8 mouse cellular contexts compared by ENCODE assay signal in the genomic region with DNA sequence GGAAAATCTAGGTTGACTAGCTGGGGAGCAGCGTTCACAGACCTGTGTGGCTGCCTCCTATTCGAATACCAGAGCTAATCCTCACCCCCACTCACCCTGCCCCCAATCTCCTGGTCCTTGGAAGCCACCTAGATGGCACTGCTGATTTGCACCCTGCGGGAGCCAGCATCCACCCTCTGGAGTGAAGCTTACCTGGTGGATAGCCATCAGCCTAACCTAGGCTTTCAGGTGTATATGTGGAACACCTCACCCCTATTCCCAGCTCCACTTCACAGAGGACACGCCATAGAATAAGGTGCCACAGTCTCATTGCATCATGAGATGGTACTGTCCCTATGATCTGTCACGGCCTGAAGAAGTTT. TPM values are rescaled to one million over a fixed set of nuclear protein-coding genes. Genes with fewer than 3 reads are reported as not detected.
DNase-seq lines count a peak whose midpoint lies in the region; ATAC-seq lines count a peak whose summit lies in the region.

No protein-coding gene starts in this region.

- DNase-seq in kidney, postnatal 36 days: no peak
- no peak for DNase-seq in embryonic facial prominence, embryonic 14.5 days (ENCODE audit: low spot score)
- DNase-seq in embryo, embryonic 10.5 days (ENCODE audit: low spot score): no peak
- no peak for DNase-seq in ovary, postnatal 14 days (ENCODE audit: low spot score)
- DNase-seq in ovary, postnatal 10 days (ENCODE audit: low spot score): no peak

- H3K9ac ChIP-seq in kidney, embryonic 14.5 days (ENCODE audit: low read depth, low read length): no peak overlapping the region
- H3K9ac ChIP-seq in embryonic facial prominence, embryonic 14.5 days (ENCODE audit: low read depth, low read length): 0 out of 2 replicates have a peak overlapping the region, but pooled peaks have one; percentile 19
- no peak overlapping the region for H3K9ac ChIP-seq in intestine, embryonic 15.5 days
- peak overlapping the region; percentile 62 for H3K9ac ChIP-seq in midbrain, embryonic 16.5 days (ENCODE audit: low read depth, low read length)

- WGBS in kidney, embryonic 14.5 days: 34% methylated on average over 5 of the region's 5 CpGs
- 24% methylated on average over 5 of the region's 5 CpGs for WGBS in embryonic facial prominence, embryonic 14.5 days
- WGBS in intestine, embryonic 15.5 days: 24% methylated on average over 5 of the region's 5 CpGs
- WGBS in midbrain, embryonic 16.5 days: 30% methylated on average over 5 of the region's 5 CpGs

- H3K4me2 ChIP-seq in kidney, embryonic 14.5 days (replicated peaks; ENCODE audit: low read depth, low read length): peak overlapping the region; percentile 31
- H3K4me2 ChIP-seq in embryonic facial prominence, embryonic 14.5 days (ENCODE audit: low read depth, low read length): peak overlapping the region; percentile 47
- H3K4me2 ChIP-seq in intestine, embryonic 15.5 days (replicated peaks): peak overlapping the region; percentile 53
- peak overlapping the region; percentile 63 for H3K4me2 ChIP-seq in midbrain, embryonic 16.5 days (ENCODE audit: low read length)

- H3K9me3 ChIP-seq in kidney, embryonic 14.5 days (ENCODE audit: control insufficient read depth, low read length): no peaks in the 10 kb centered on the region
- no peaks in the 10 kb centered on the region for H3K9me3 ChIP-seq in embryonic facial prominence, embryonic 14.5 days (ENCODE audit: control insufficient read depth, low read length)
- no peaks in the 10 kb centered on the region for H3K9me3 ChIP-seq in intestine, embryonic 15.5 days
- no peaks in the 10 kb centered on the region for H3K9me3 ChIP-seq in midbrain, embryonic 16.5 days (replicated peaks; ENCODE audit: control insufficient read depth, low read length, poor library complexity, severe bottlenecking)

- H3K4me3 ChIP-seq in kidney, embryonic 14.5 days (ENCODE audit: low read length): no peak overlapping the region
- H3K4me3 ChIP-seq in embryonic facial prominence, embryonic 14.5 days (ENCODE audit: low read depth, low read length): 0 out of 2 replicates have a peak overlapping the region, but pooled peaks have one; percentile 15
- no peak overlapping the region for H3K4me3 ChIP-seq in intestine, embryonic 15.5 days (replicated peaks)
- peak overlapping the region; percentile 27 for H3K4me3 ChIP-seq in midbrain, embryonic 16.5 days (ENCODE audit: low read depth, low read length)

- no peak overlapping the region for H3K27ac ChIP-seq in kidney, embryonic 14.5 days (ENCODE audit: low read depth, low read length)
- H3K27ac ChIP-seq in embryonic facial prominence, embryonic 14.5 days (replicated peaks; ENCODE audit: low read depth, low read length): no peak overlapping the region
- H3K27ac ChIP-seq in intestine, embryonic 15.5 days: no peak overlapping the region
- H3K27ac ChIP-seq in midbrain, embryonic 16.5 days (ENCODE audit: low read length): no peak overlapping the region

- no peaks in the 10 kb centered on the region for H3K36me3 ChIP-seq in kidney, embryonic 14.5 days (ENCODE audit: control insufficient read depth, insufficient read depth, low read length)
- H3K36me3 ChIP-seq in embryonic facial prominence, embryonic 14.5 days (ENCODE audit: control insufficient read depth, insufficient read depth, low read length): no peaks in the 10 kb centered on the region
- no peaks in the 10 kb centered on the region for H3K36me3 ChIP-seq in intestine, embryonic 15.5 days
- H3K36me3 ChIP-seq in midbrain, embryonic 16.5 days (ENCODE audit: control insufficient read depth, insufficient read depth, low read length): no peaks in the 10 kb centered on the region

- ATAC-seq in kidney, embryonic 14.5 days (ENCODE audit: low FRiP score, low TSS enrichment): peak; percentile 65
- ATAC-seq in embryonic facial prominence, embryonic 14.5 days (ENCODE audit: low read depth): peak; percentile 69
- ATAC-seq in intestine, embryonic 15.5 days: peak; percentile 70
- ATAC-seq in midbrain, embryonic 16.5 days: peak; percentile 65

- H3K27me3 ChIP-seq in kidney, embryonic 14.5 days (ENCODE audit: control insufficient read depth, insufficient read depth, low read length): peaks cover 3% of the 10 kb centered on the region; the same call in 1 of the 2 replicates
- no peaks in the 10 kb centered on the region for H3K27me3 ChIP-seq in embryonic facial prominence, embryonic 14.5 days (replicated peaks; ENCODE audit: control insufficient read depth, insufficient read depth, low read length)
- 0 out of 2 replicates have a peak, but pooled peaks cover 3% of the 10 kb centered on the region for H3K27me3 ChIP-seq in intestine, embryonic 15.5 days (replicated peaks)
- no peaks in the 10 kb centered on the region for H3K27me3 ChIP-seq in midbrain, embryonic 16.5 days (ENCODE audit: control insufficient read depth, insufficient read depth, low read depth, low read length)

- no peaks in the 10 kb centered on the region for H3K4me1 ChIP-seq in kidney, embryonic 14.5 days (ENCODE audit: control insufficient read depth, insufficient read depth, low read length)
- no peaks in the 10 kb centered on the region for H3K4me1 ChIP-seq in embryonic facial prominence, embryonic 14.5 days (ENCODE audit: control insufficient read depth, insufficient read depth, low read length)
- H3K4me1 ChIP-seq in intestine, embryonic 15.5 days (replicated peaks): 0 out of 2 replicates have a peak, but pooled peaks cover 3% of the 10 kb centered on the region
- H3K4me1 ChIP-seq in midbrain, embryonic 16.5 days (ENCODE audit: control insufficient read depth, insufficient read depth, low read length): peaks cover 4% of the 10 kb centered on the region; the same call in 1 of the 2 replicates

RNA-seq across cellular contexts. Expression of a gene that starts 41.2 kb away (rescaled TPM):
- 289 and 319 TPM in 2 replicates for polyA plus RNA-seq in kidney, embryonic 14.5 days (2014; fragmentation: Nextera tagmentation; extraction: Ambion mirVana)
- 266 and 278 TPM in 2 replicates for polyA plus RNA-seq in embryonic facial prominence, embryonic 14.5 days (2014; fragmentation: Nextera tagmentation; extraction: Ambion mirVana)
- 219 and 237 TPM in 2 replicates for polyA plus RNA-seq in intestine, embryonic 15.5 days (2015; fragmentation: Nextera tagmentation; extraction: Ambion mirVana)
- polyA plus RNA-seq in midbrain, embryonic 16.5 days (2015; fragmentation: Nextera tagmentation; extraction: Ambion mirVana): 248 and 254 TPM in 2 replicates

Comparison
In these comparisons a context has a peak if more than half of its experiments do, and no peak if none do; other contexts are left out.
1. H3K4me3 ChIP-seq: peak in embryonic facial prominence, embryonic 14.5 days (single experiment) and midbrain, embryonic 16.5 days (single experiment); none in kidney, embryonic 14.5 days (single experiment) and intestine, embryonic 15.5 days (single experiment).
2. H3K9ac ChIP-seq: peak in embryonic facial prominence, embryonic 14.5 days (single experiment) and midbrain, embryonic 16.5 days (single experiment); none in kidney, embryonic 14.5 days (single experiment) and intestine, embryonic 15.5 days (single experiment).
3. Peak in every context shown above with its lines, with median percentiles within 50 percentile points of each other: ATAC-seq and H3K4me2 ChIP-seq.